Mouse (Mus musculus) liver, postnatal 0 days (tissue): ENCODE data around the gene Sox5.

Experiments
- CTCF ChIP-seq: sonication (generic); IDR thresholded peaks from 2 replicates; pipeline ENCODE4 v1.5.1; 2016; ENCODE audit warnings: antibody characterized with exemption, low read depth
- EP300 ChIP-seq: IDR thresholded peaks from 2 replicates; pipeline ENCODE4 v1.6.1; 2016; ENCODE audit warnings: antibody characterized with exemption, low read depth, mild to moderate bottlenecking

GRCm38 (mm10) chr6:144753225-144753962 is 28.4 kb downstream of the Sox5 start:
- TF ChIP-seq CTCF (no peak), EP300 (no peak)
